Mouse (Mus musculus) C2C12 (cell line): ENCODE measurements around the gene Lrrc43.

Experiments
- CEBPB ChIP-seq: IDR thresholded peaks from one replicate; pipeline ENCODE4 v1.6.1; 2011; ENCODE audit warnings: low read depth, mild to moderate bottlenecking, control low read depth, moderate library complexity
- CTCF ChIP-seq: IDR thresholded peaks from one replicate; pipeline ENCODE4 v1.5.1; 2011; ENCODE audit not compliant: control insufficient read depth, insufficient read depth, insufficient read length
- FOSL1 ChIP-seq: IDR thresholded peaks from one replicate; pipeline ENCODE4 v1.8.0; 2011; ENCODE audit warnings: mild to moderate bottlenecking, low read length; ENCODE audit not compliant: poor library complexity, insufficient read depth, severe bottlenecking
- MAX ChIP-seq: IDR thresholded peaks from one replicate; pipeline ENCODE4 v1.6.1; 2011; ENCODE audit warnings: mild to moderate bottlenecking, control low read depth
- MYOD1 ChIP-seq: IDR thresholded peaks from one replicate; pipeline ENCODE4 v1.6.1; 2011; ENCODE audit warnings: low read depth; ENCODE audit not compliant: control insufficient read depth, insufficient read length
- MYOG ChIP-seq: IDR thresholded peaks from one replicate; pipeline ENCODE4 v1.6.1; 2011; ENCODE audit not compliant: control insufficient read depth, insufficient read length; ENCODE audit errors: extremely low read depth
- USF1 ChIP-seq: IDR thresholded peaks from one replicate; pipeline ENCODE4 v1.6.1; 2011; ENCODE audit warnings: low read depth, mild to moderate bottlenecking, control low read depth, moderate library complexity

- TF ChIP-seq CTCF = no peak
- TF ChIP-seq MYOD1 = no peak
- no peak for TF ChIP-seq USF1
- TF ChIP-seq MAX = no peak
- TF ChIP-seq CEBPB = no peak
- no peak for TF ChIP-seq FOSL1
- no peak for TF ChIP-seq MYOG
Observed at GRCm38 (mm10) chr5:123470784-123471400, 18.2 kb upstream of the Lrrc43 start.
